ENCODE assay signal across 9 mouse cellular contexts in the genomic region with DNA sequence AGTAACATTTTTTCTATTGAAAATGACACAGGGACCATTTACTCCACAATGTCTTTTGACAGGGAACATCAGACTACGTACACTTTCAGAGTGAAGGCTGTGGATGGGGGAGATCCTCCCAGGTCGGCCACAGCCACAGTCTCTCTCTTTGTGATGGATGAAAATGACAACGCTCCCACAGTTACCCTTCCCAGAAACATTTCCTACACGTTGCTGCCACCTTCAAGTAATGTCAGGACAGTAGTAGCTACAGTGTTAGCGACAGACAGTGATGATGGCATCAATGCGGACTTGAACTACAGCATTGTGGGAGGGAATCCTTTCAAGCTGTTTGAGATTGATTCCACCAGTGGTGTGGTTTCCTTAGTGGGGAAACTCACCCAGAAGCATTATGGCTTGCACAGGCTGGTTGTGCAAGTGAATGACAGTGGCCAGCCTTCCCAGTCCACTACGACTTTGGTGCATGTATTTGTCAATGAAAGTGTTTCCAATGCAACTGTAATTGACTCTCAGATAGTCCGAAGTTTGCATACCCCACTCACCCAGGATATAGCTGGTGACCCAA. TPM values are rescaled to one million over a fixed set of nuclear protein-coding genes. Genes with fewer than 3 reads are reported as not detected.
A peak's percentile ranks its signal among the peaks of the same experiment; 100 is the strongest.
DNase-seq lines count a peak whose midpoint lies in the region; ATAC-seq and TF ChIP-seq lines count a peak whose summit lies in the region.
"Had no signal": no experiment of that assay in that cellular context is flagged by ENCODE, and none has a peak within 500 bp of the region (broad histone marks: within the 10 kb centered on the region; RNA-seq: fewer than 3 reads in every experiment).

No protein-coding gene starts in this region.

- H3K27ac ChIP-seq in lung, embryonic 16.5 days (ENCODE audit: low read length) = no peak overlapping the region
- no peak overlapping the region for H3K27ac ChIP-seq in forebrain, postnatal 0 days (ENCODE audit: low read depth, low read length)
- H3K27ac ChIP-seq in limb, embryonic 15.5 days = no peak overlapping the region
- H3K27ac ChIP-seq in stomach, embryonic 16.5 days (ENCODE audit: low read length) = no peak overlapping the region
- H3K27ac ChIP-seq: liver, embryonic 14.5 days had no signal

- no peak for TF ChIP-seq CTCF in forebrain, postnatal 0 days (IDR thresholded peaks at IDR 0.05; ENCODE audit: low read depth)

- peaks cover 21% of the 10 kb centered on the region for H3K27me3 ChIP-seq in lung, embryonic 16.5 days (ENCODE audit: control insufficient read depth, insufficient read depth, low read depth, low read length)
- H3K27me3 ChIP-seq in forebrain, postnatal 0 days (ENCODE audit: insufficient read depth, low read length) = no peaks in the 10 kb centered on the region
- peaks cover 10% of the 10 kb centered on the region; the same call in 1 of the 2 replicates for H3K27me3 ChIP-seq in limb, embryonic 15.5 days
- H3K27me3 ChIP-seq in stomach, embryonic 16.5 days (ENCODE audit: control insufficient read depth, insufficient read depth, low read length) = peaks cover 7% of the 10 kb centered on the region; the same call in 1 of the 2 replicates

- no peak for ATAC-seq in lung, embryonic 16.5 days (ENCODE audit: low read depth)
- ATAC-seq in forebrain, postnatal 0 days = no peak
- no peak for ATAC-seq in limb, embryonic 15.5 days (ENCODE audit: insufficient number of reproducible peaks, low FRiP score, low TSS enrichment, low read depth)
- no peak for ATAC-seq in stomach, embryonic 16.5 days (ENCODE audit: insufficient read depth, low FRiP score)

- intact Hi-C loops in gastrocnemius, postnatal 36 days (cut with DNase I) = no loop called here

- no peaks in the 10 kb centered on the region for H3K9me3 ChIP-seq in lung, embryonic 16.5 days (ENCODE audit: control insufficient read depth, low read length)
- no peaks in the 10 kb centered on the region for H3K9me3 ChIP-seq in forebrain, postnatal 0 days (ENCODE audit: low read length)
- H3K9me3 ChIP-seq in limb, embryonic 15.5 days = no peaks in the 10 kb centered on the region
- no peaks in the 10 kb centered on the region for H3K9me3 ChIP-seq in stomach, embryonic 16.5 days (replicated peaks; ENCODE audit: control insufficient read depth, low read length)

- H3K4me1 ChIP-seq in lung, embryonic 16.5 days (replicated peaks; ENCODE audit: control insufficient read depth, insufficient read depth, low read length) = peaks cover 20% of the 10 kb centered on the region
- H3K4me1 ChIP-seq in forebrain, postnatal 0 days (ENCODE audit: insufficient read depth) = peaks cover 18% of the 10 kb centered on the region; the same call in 1 of the 2 replicates
- peaks cover 32% of the 10 kb centered on the region for H3K4me1 ChIP-seq in limb, embryonic 15.5 days
- H3K4me1 ChIP-seq in stomach, embryonic 16.5 days (ENCODE audit: control insufficient read depth, insufficient read depth, low read length) = peaks cover 22% of the 10 kb centered on the region

- H3K4me2 ChIP-seq in lung, embryonic 16.5 days (ENCODE audit: low read depth, low read length) = peak overlapping the region; percentile 17; the same call in 1 of the 2 replicates
- H3K4me2 ChIP-seq in forebrain, postnatal 0 days (ENCODE audit: low read depth) = peak overlapping the region; percentile 90
- peak overlapping the region; percentile 94 for H3K4me2 ChIP-seq in limb, embryonic 15.5 days
- peak overlapping the region; percentile 92 for H3K4me2 ChIP-seq in stomach, embryonic 16.5 days (ENCODE audit: low read depth, low read length)

- WGBS in lung, embryonic 16.5 days = 45% methylated on average over 8 of the region's 8 CpGs
- 37% methylated on average over 8 of the region's 8 CpGs for WGBS in forebrain, postnatal 0 days
- 37% methylated on average over 8 of the region's 8 CpGs for WGBS in limb, embryonic 15.5 days
- WGBS in stomach, embryonic 16.5 days = 45% methylated on average over 8 of the region's 8 CpGs

- peak overlapping the region; percentile 19 for H3K4me3 ChIP-seq in lung, embryonic 16.5 days (ENCODE audit: low read length)
- H3K4me3 ChIP-seq in forebrain, postnatal 0 days (ENCODE audit: low read depth, low read length) = peak overlapping the region; percentile 70
- H3K4me3 ChIP-seq in limb, embryonic 15.5 days = peak overlapping the region; percentile 66
- peak overlapping the region; percentile 75 for H3K4me3 ChIP-seq in stomach, embryonic 16.5 days (replicated peaks; ENCODE audit: low read length)

- no peak for DNase-seq in lung, postnatal 4 days
- peak; percentile 30 for DNase-seq in forebrain, postnatal 0 days
- DNase-seq in urinary bladder, postnatal 10 days (ENCODE audit: low spot score) = no peak
- no peak for DNase-seq in gastrocnemius, postnatal 36 days
- no peak for DNase-seq in frontal cortex, postnatal 10 days (ENCODE audit: low spot score in 2 of 2)

- H3K9ac ChIP-seq in lung, embryonic 16.5 days (ENCODE audit: low read length) = no peak overlapping the region
- H3K9ac ChIP-seq in forebrain, postnatal 0 days = peak overlapping the region; percentile 70
- no peak overlapping the region for H3K9ac ChIP-seq in limb, embryonic 15.5 days
- H3K9ac ChIP-seq in stomach, embryonic 16.5 days (ENCODE audit: low read length) = 0 out of 2 replicates have a peak overlapping the region, but pooled peaks have one; percentile 78
- H3K9ac ChIP-seq: liver, embryonic 14.5 days had no signal

- no peaks in the 10 kb centered on the region for H3K36me3 ChIP-seq in lung, embryonic 16.5 days (ENCODE audit: control insufficient read depth, insufficient read depth, low read length)
- H3K36me3 ChIP-seq in forebrain, postnatal 0 days (ENCODE audit: insufficient read depth) = no peaks in the 10 kb centered on the region
- no peaks in the 10 kb centered on the region for H3K36me3 ChIP-seq in limb, embryonic 15.5 days
- no peaks in the 10 kb centered on the region for H3K36me3 ChIP-seq in stomach, embryonic 16.5 days (ENCODE audit: control insufficient read depth, insufficient read depth, low read length)

RNA-seq across cellular contexts. Expression of a gene that starts 3.5 kb away (rescaled TPM):
- polyA plus RNA-seq in lung, embryonic 16.5 days (2015; fragmentation: Nextera tagmentation; extraction: Ambion mirVana) = 2.8 and 3.1 TPM in 2 replicates
- total RNA-seq in forebrain, postnatal 0 days (2014; rRNA removed) = 84.7 and 89.3 TPM in 2 replicates
- 12.7 and 15.5 TPM in 2 replicates for polyA plus RNA-seq in forebrain, postnatal 0 days (2015; fragmentation: Nextera tagmentation; extraction: Ambion mirVana)
- 7.0 and 8.9 TPM in 2 replicates for polyA plus RNA-seq in limb, embryonic 15.5 days (2015; fragmentation: Nextera tagmentation; extraction: Ambion mirVana)
- polyA plus RNA-seq in stomach, embryonic 16.5 days (2015; fragmentation: Nextera tagmentation; extraction: Ambion mirVana) = 8.4 and 9.1 TPM in 2 replicates
- total RNA-seq in gastrocnemius, postnatal 36 days (2021) = 1 to 10 TPM; 2.2 to 4.7 TPM

Comparison
In these comparisons a context has a peak if more than half of its experiments do, and no peak if none do; other contexts are left out.
1. H3K4me2 ChIP-seq: peak in every context shown above with its lines; median percentile 94 in limb, embryonic 15.5 days; 92 in stomach, embryonic 16.5 days; 90 in forebrain, postnatal 0 days; 17 in lung, embryonic 16.5 days.
2. H3K4me3 ChIP-seq: peak in every context shown above with its lines; median percentile 75 in stomach, embryonic 16.5 days; 70 in forebrain, postnatal 0 days; 66 in limb, embryonic 15.5 days; 19 in lung, embryonic 16.5 days.
3. H3K9ac ChIP-seq: peak in forebrain, postnatal 0 days (single experiment) and stomach, embryonic 16.5 days (single experiment); none in lung, embryonic 16.5 days (single experiment) and limb, embryonic 15.5 days (single experiment).